Mouse (Mus musculus) spleen, adult 2 months (tissue): ENCODE measurements at regions not wholly inside any gene's neighbourhood (a gene's known extent, or its start where the extent isn't known, plus 50 kb on each side); places are given as distances from the start of the nearest gene placed in this dataset.

ENCODE experiments used
- CTCF ChIP-seq: fragments of 200-500 bp; IDR thresholded peaks from 2 replicates; pipeline ENCODE4 v1.5.1; 2011; ENCODE audit warnings: mild to moderate bottlenecking, inconsistent platforms; ENCODE audit not compliant: insufficient read depth, insufficient read length, insufficient replicate concordance; ENCODE audit errors: extremely low read depth
- POLR2A ChIP-seq: fragments of 200-500 bp; IDR thresholded peaks from 2 replicates; pipeline ENCODE4 v1.6.1; 2011; ENCODE audit warnings: low read depth, low read length, inconsistent platforms

- TF ChIP-seq CTCF = no peak
- TF ChIP-seq POLR2A = no peak
Observed at GRCm38 (mm10) chr12:35376365-35376764, 158.5 kb downstream of the Ahr start.
